Mouse (Mus musculus) liver, adult 2 months (tissue): Measurements from ENCODE around the gene Pnliprp1.

Experiments used
- CTCF ChIP-seq: fragments of 200-500 bp; IDR thresholded peaks from 2 replicates; pipeline ENCODE4 v1.5.1; 2011; ENCODE audit warnings: low read depth, low read length, control low read depth
- POLR2A ChIP-seq: fragments of 200-500 bp; IDR thresholded peaks from 2 replicates; pipeline ENCODE4 v1.6.1; 2011; ENCODE audit warnings: low read length, control low read depth; ENCODE audit not compliant: insufficient read depth; ENCODE audit errors: extremely low read depth

DNA sequence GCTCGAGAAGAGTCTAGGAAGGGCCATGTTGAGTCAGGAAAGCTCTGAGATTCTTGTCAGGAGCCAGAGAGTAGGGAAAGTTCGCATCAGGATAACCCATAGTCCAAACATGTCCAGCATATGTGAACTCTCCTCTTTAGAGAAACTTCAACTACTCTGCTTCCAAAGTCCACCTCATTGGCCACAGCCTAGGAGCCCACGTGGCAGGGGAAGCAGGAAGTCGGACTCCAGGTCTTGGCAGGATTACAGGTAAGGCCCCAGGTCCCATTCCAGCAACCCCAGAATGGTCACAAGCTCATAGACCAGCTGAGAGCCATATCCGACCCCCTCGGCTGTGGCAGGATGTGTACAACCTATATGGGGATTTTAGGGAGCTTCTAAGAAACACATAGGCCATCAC, 4.5 kb downstream of the Pnliprp1 start:
- TF ChIP-seq CTCF = no peak
- no peak for TF ChIP-seq POLR2A
